9 mouse cellular contexts compared by ENCODE assay signal in genomic region chr12:72843555-72843954, GRCm38 (mm10).
DNase-seq lines count a peak whose midpoint lies in the region; ATAC-seq and TF ChIP-seq lines count a peak whose summit lies in the region.
"Had no signal": no experiment of that assay in that cellular context is flagged by ENCODE, and none has a peak within 500 bp of the region (broad histone marks: within the 10 kb centered on the region; RNA-seq: fewer than 3 reads in every experiment).

No protein-coding gene starts in this region.

- peak overlapping the region; percentile 52 for H3K4me2 ChIP-seq in kidney, embryonic 15.5 days
- H3K4me2 ChIP-seq in hindbrain, embryonic 15.5 days: peak overlapping the region; percentile 46
- 0 out of 2 replicates have a peak overlapping the region, but pooled peaks have one; percentile 41 for H3K4me2 ChIP-seq in midbrain, embryonic 12.5 days (replicated peaks)

- no peak overlapping the region for H3K9ac ChIP-seq in kidney, embryonic 15.5 days
- no peak overlapping the region for H3K9ac ChIP-seq in hindbrain, embryonic 15.5 days
- no peak overlapping the region for H3K9ac ChIP-seq in midbrain, embryonic 12.5 days (replicated peaks)

- 59% methylated on average over 4 of the region's 4 CpGs for WGBS in kidney, embryonic 15.5 days
- 82% methylated on average over 4 of the region's 4 CpGs for WGBS in hindbrain, embryonic 15.5 days
- WGBS in midbrain, embryonic 12.5 days: 90% methylated on average over 4 of the region's 4 CpGs

- no peaks in the 10 kb centered on the region for H3K36me3 ChIP-seq in kidney, embryonic 15.5 days
- no peaks in the 10 kb centered on the region for H3K36me3 ChIP-seq in G1E (replicated peaks)
- H3K36me3 ChIP-seq in hindbrain, embryonic 15.5 days: no peaks in the 10 kb centered on the region
- no peaks in the 10 kb centered on the region for H3K36me3 ChIP-seq in midbrain, embryonic 12.5 days

- TF ChIP-seq CTCF in G1E (IDR thresholded peaks at IDR 0.05; ENCODE audit: low read depth, low read length): no peak

- DNase-seq in kidney, postnatal 36 days: no peak
- DNase-seq in G1E (ENCODE audit: low spot score): peak; percentile 50
- DNase-seq in cerebellum, postnatal 36 days: no peak
- no peak for DNase-seq in embryo, embryonic 10.5 days (ENCODE audit: low spot score)
- no peak for DNase-seq in gastrocnemius, postnatal 10 days
- DNase-seq: right cerebral cortex, postnatal 14 days had no signal

- peak; percentile 13; the same call in 1 of the 2 replicates for ATAC-seq in kidney, embryonic 15.5 days (replicated peaks; ENCODE audit: low FRiP score)
- ATAC-seq in G1E (ENCODE audit: extremely low read depth, insufficient number of reproducible peaks, low FRiP score, poor library complexity, severe bottlenecking): peak; percentile 51
- ATAC-seq in hindbrain, embryonic 15.5 days (ENCODE audit: low FRiP score, low read depth): no peak
- ATAC-seq in midbrain, embryonic 12.5 days (ENCODE audit: low FRiP score, low read depth): no peak

- peaks cover 31% of the 10 kb centered on the region for H3K27me3 ChIP-seq in kidney, embryonic 15.5 days
- H3K27me3 ChIP-seq in G1E (ENCODE audit: insufficient read depth, low read length): no peaks in the 10 kb centered on the region; the same call in 1 of the 2 replicates
- peaks cover 37% of the 10 kb centered on the region for H3K27me3 ChIP-seq in hindbrain, embryonic 15.5 days
- peaks cover 70% of the 10 kb centered on the region for H3K27me3 ChIP-seq in midbrain, embryonic 12.5 days

- H3K4me1 ChIP-seq in kidney, embryonic 15.5 days: peaks cover 10% of the 10 kb centered on the region
- H3K4me1 ChIP-seq in G1E (ENCODE audit: insufficient read depth, low read depth, low read length): peaks cover 21% of the 10 kb centered on the region
- H3K4me1 ChIP-seq in hindbrain, embryonic 15.5 days (replicated peaks): 0 out of 2 replicates have a peak, but pooled peaks cover 5% of the 10 kb centered on the region
- peaks cover 6% of the 10 kb centered on the region; the same call in 1 of the 2 replicates for H3K4me1 ChIP-seq in midbrain, embryonic 12.5 days

- H3K4me3 ChIP-seq in kidney, embryonic 15.5 days (replicated peaks): no peak overlapping the region
- peak overlapping the region; percentile 71 for H3K4me3 ChIP-seq in G1E (ENCODE audit: low read depth, low read length)
- no peak overlapping the region for H3K4me3 ChIP-seq in hindbrain, embryonic 15.5 days
- no peak overlapping the region for H3K4me3 ChIP-seq in midbrain, embryonic 12.5 days

- H3K27ac ChIP-seq in kidney, embryonic 15.5 days: no peak overlapping the region
- no peak overlapping the region for H3K27ac ChIP-seq in hindbrain, embryonic 15.5 days (replicated peaks)
- H3K27ac ChIP-seq in midbrain, embryonic 12.5 days (replicated peaks): no peak overlapping the region; the same call in 1 of the 2 replicates

- H3K9me3 ChIP-seq in kidney, embryonic 15.5 days (replicated peaks): no peaks in the 10 kb centered on the region
- peaks cover 9% of the 10 kb centered on the region for H3K9me3 ChIP-seq in G1E (replicated peaks)
- no peaks in the 10 kb centered on the region for H3K9me3 ChIP-seq in hindbrain, embryonic 15.5 days
- H3K9me3 ChIP-seq in midbrain, embryonic 12.5 days: no peaks in the 10 kb centered on the region

Comparison
In these comparisons a context has a peak if more than half of its experiments do, and no peak if none do; other contexts are left out.
1. ATAC-seq: peak in kidney, embryonic 15.5 days (single experiment) and G1E (single experiment); none in hindbrain, embryonic 15.5 days (single experiment) and midbrain, embryonic 12.5 days (single experiment).
2. Peak in every context shown above with its lines, with median percentiles within 50 percentile points of each other: H3K4me2 ChIP-seq.